Mouse (Mus musculus): ENCODE data around the gene Rasal3.

- TF ChIP-seq CTCF (IDR thresholded peaks at IDR 0.05; ENCODE audit: low read depth) (no peak), EP300 (IDR thresholded peaks at IDR 0.05; ENCODE audit: low read depth) (no peak)
Observed at GRCm38 (mm10) chr17:32356766-32357760, 46.3 kb downstream of the Rasal3 start.

Data from liver, postnatal 0 days (tissue).